ENCODE assay signal across 8 mouse cellular contexts in genomic region chr2:93176871-93177667, GRCm38 (mm10). TPM values are rescaled to one million over a fixed set of nuclear protein-coding genes. Genes with fewer than 3 reads are reported as not detected.
DNase-seq lines count a peak whose midpoint lies in the region; ATAC-seq and TF ChIP-seq lines count a peak whose summit lies in the region.

No protein-coding gene starts in this region.

- H3K4me1 ChIP-seq in kidney, postnatal 0 days (replicated peaks; ENCODE audit: insufficient read depth, low read length): 0 out of 2 replicates have a peak, but pooled peaks cover 13% of the 10 kb centered on the region
- H3K4me1 ChIP-seq in kidney, adult 2 months (ENCODE audit: control insufficient read depth, insufficient read depth, low read length): no peaks in the 10 kb centered on the region
- H3K4me1 ChIP-seq in intestine, embryonic 16.5 days (ENCODE audit: control insufficient read depth, insufficient read depth, low read length): peaks cover 61% of the 10 kb centered on the region
- H3K4me1 ChIP-seq in neural tube, embryonic 13.5 days (replicated peaks): peaks cover 83% of the 10 kb centered on the region

- WGBS in kidney, postnatal 0 days: 8% methylated on average over 17 of the region's 17 CpGs
- 23% methylated on average over 17 of the region's 17 CpGs for WGBS in kidney, adult 2 months
- 14% methylated on average over 16 of the region's 17 CpGs for WGBS in intestine, embryonic 16.5 days
- WGBS in neural tube, embryonic 13.5 days: 1% methylated on average over 17 of the region's 17 CpGs

- TF ChIP-seq POLR2A in kidney, adult 2 months (IDR thresholded peaks at IDR 0.05; ENCODE audit: low read depth, low read length): no peak

- no peak for TF ChIP-seq CTCF in kidney, postnatal 0 days (IDR thresholded peaks at IDR 0.05; ENCODE audit: low read depth)
- no peak for TF ChIP-seq CTCF in kidney, adult 2 months (conservative IDR thresholded peaks at IDR 0.05; ENCODE audit: insufficient read depth, insufficient read length, low read depth, low read length)

- no peak overlapping the region for H3K9ac ChIP-seq in kidney, postnatal 0 days (ENCODE audit: low read depth, low read length)
- peak overlapping the region; percentile 47; the same call in 1 of the 2 replicates for H3K9ac ChIP-seq in intestine, embryonic 16.5 days (ENCODE audit: low read depth, low read length)
- H3K9ac ChIP-seq in neural tube, embryonic 13.5 days: peak overlapping the region; percentile 55

- H3K36me3 ChIP-seq in kidney, postnatal 0 days (ENCODE audit: insufficient read depth, low read length): no peaks in the 10 kb centered on the region
- no peaks in the 10 kb centered on the region for H3K36me3 ChIP-seq in kidney, adult 2 months (ENCODE audit: control insufficient read depth, insufficient read depth, low read length)
- no peaks in the 10 kb centered on the region for H3K36me3 ChIP-seq in intestine, embryonic 16.5 days (ENCODE audit: control insufficient read depth, insufficient read depth, low read length)
- no peaks in the 10 kb centered on the region for H3K36me3 ChIP-seq in neural tube, embryonic 13.5 days

- H3K9me3 ChIP-seq in kidney, postnatal 0 days (replicated peaks; ENCODE audit: low read length): no peaks in the 10 kb centered on the region
- no peaks in the 10 kb centered on the region for H3K9me3 ChIP-seq in intestine, embryonic 16.5 days (ENCODE audit: control insufficient read depth, low read length)
- H3K9me3 ChIP-seq in neural tube, embryonic 13.5 days: no peaks in the 10 kb centered on the region

- peaks cover 9% of the 10 kb centered on the region for H3K27me3 ChIP-seq in kidney, postnatal 0 days (ENCODE audit: insufficient read depth, low read length)
- no peaks in the 10 kb centered on the region for H3K27me3 ChIP-seq in kidney, adult 2 months (replicated peaks; ENCODE audit: control insufficient read depth, insufficient read depth, low read length)
- H3K27me3 ChIP-seq in intestine, embryonic 16.5 days (replicated peaks; ENCODE audit: control insufficient read depth, insufficient read depth, low read length): no peaks in the 10 kb centered on the region; the same call in 1 of the 2 replicates
- H3K27me3 ChIP-seq in neural tube, embryonic 13.5 days: no peaks in the 10 kb centered on the region

- peak; percentile 51 for DNase-seq in kidney, postnatal 0 days (ENCODE audit: low spot score)
- DNase-seq in kidney, adult 2 months: no peak
- peak; percentile 85 for DNase-seq in embryo, embryonic 11 days
- no peak for DNase-seq in layer of hippocampus, postnatal 36 days
- no peak for DNase-seq in natural killer cell, adult 2 months (ENCODE audit: low spot score in 2 of 2)

- peak; percentile 44 for ATAC-seq in kidney, postnatal 0 days (replicated peaks; ENCODE audit: low FRiP score, low read depth)
- peak; percentile 34 for ATAC-seq in intestine, embryonic 16.5 days
- ATAC-seq in neural tube, embryonic 13.5 days (ENCODE audit: low read depth): peak; percentile 44; the same call in 1 of the 2 replicates
- ATAC-seq in granulocyte monocyte progenitor cell, adult 5-6 weeks (replicated peaks; ENCODE audit: poor library complexity, severe bottlenecking): no peak

- H3K4me2 ChIP-seq in kidney, postnatal 0 days (ENCODE audit: low read length): peak overlapping the region; percentile 35; the same call in 1 of the 2 replicates
- peak overlapping the region; percentile 41 for H3K4me2 ChIP-seq in intestine, embryonic 16.5 days (ENCODE audit: low read depth, low read length)
- H3K4me2 ChIP-seq in neural tube, embryonic 13.5 days: peak overlapping the region; percentile 33

- H3K4me3 ChIP-seq in kidney, postnatal 0 days (replicated peaks; ENCODE audit: low read depth, low read length): no peak overlapping the region
- H3K4me3 ChIP-seq in kidney, adult 2 months (ENCODE audit: insufficient read depth, low read depth, low read length): no peak overlapping the region
- 0 out of 2 replicates have a peak overlapping the region, but pooled peaks have one; percentile 14 for H3K4me3 ChIP-seq in intestine, embryonic 16.5 days (ENCODE audit: low read length)
- no peak overlapping the region for H3K4me3 ChIP-seq in neural tube, embryonic 13.5 days

- no peak overlapping the region for H3K27ac ChIP-seq in kidney, postnatal 0 days
- no peak overlapping the region for H3K27ac ChIP-seq in kidney, adult 2 months (ENCODE audit: insufficient read depth, low read depth, low read length)
- H3K27ac ChIP-seq in intestine, embryonic 16.5 days (ENCODE audit: low read length): peak overlapping the region; percentile 34
- peak overlapping the region; percentile 88 for H3K27ac ChIP-seq in neural tube, embryonic 13.5 days (replicated peaks)

RNA-seq across cellular contexts. Expression of gene Trp53i11, which starts 10.3 kb away (rescaled TPM):
- polyA plus RNA-seq in kidney, postnatal 0 days (2015; fragmentation: Nextera tagmentation; extraction: Ambion mirVana): 24.9 and 28.3 TPM in 2 replicates
- 18.1 and 18.3 TPM in 2 replicates for polyA plus RNA-seq in kidney, adult 2 months (2012; rRNA removed)
- polyA plus RNA-seq in intestine, embryonic 16.5 days (2015; fragmentation: Nextera tagmentation; extraction: Ambion mirVana): 49.3 and 52.1 TPM in 2 replicates
- 137 and 150 TPM in 2 replicates for polyA plus RNA-seq in neural tube, embryonic 13.5 days (2015; fragmentation: Nextera tagmentation; extraction: Ambion mirVana)
- total RNA-seq in granulocyte monocyte progenitor cell, adult 5-6 weeks (2014; fragmentation: Nextera tagmentation): 3.6 and 4.5 TPM in 2 replicates
- total RNA-seq in granulocyte monocyte progenitor cell, adult 5-6 weeks (2017): 0.39 and 0.82 TPM in 2 replicates
- 10 to 100 TPM; 79.8 to 83.2 TPM for total RNA-seq in layer of hippocampus, postnatal 36 days (2021)

Comparison
In these comparisons a context has a peak if more than half of its experiments do, and no peak if none do; other contexts are left out.
1. DNase-seq: peak in kidney, postnatal 0 days (single experiment) and embryo, embryonic 11 days (single experiment); none in kidney, adult 2 months (single experiment), layer of hippocampus, postnatal 36 days (0 of 2) and natural killer cell, adult 2 months (0 of 2).
2. H3K27ac ChIP-seq: peak in intestine, embryonic 16.5 days (single experiment) and neural tube, embryonic 13.5 days (single experiment); none in kidney, postnatal 0 days (single experiment) and kidney, adult 2 months (single experiment).
3. Peak in every context shown above with its lines, with median percentiles within 50 percentile points of each other: H3K4me2 ChIP-seq.